Mouse (Mus musculus) adrenal gland, adult 8-10 months (tissue): ENCODE results near the gene Tmem102. TPM values are rescaled to one million over a fixed set of nuclear protein-coding genes. Genes with fewer than 3 reads are reported as not detected.
A peak's percentile ranks its signal among the peaks of the same experiment; 100 is the strongest.

Experiments used
- DNase-seq: peaks from one replicate; pipeline ENCODE4 v3.0.0; 2022
- total RNA-seq, 4 experiments: library from RNA; stranded (reverse); gene quantifications; 2 replicates each; pipeline ENCODE4 v1.2.4; 2022

Tmem102 gene
- total RNA-seq, 4 experiments from 2014 or later, result 0.45 to 1.1 (median 0.72) TPM

- DNase-seq, result no peak
Observed at GRCm38 (mm10) chr11:69818871-69819270, 13.4 kb upstream of the Tmem102 start.

- no peak for DNase-seq
Observed at GRCm38 (mm10) chr11:69818365-69818764, 12.9 kb upstream of the Tmem102 start, which contains the start of gene Spem2. Spem2 (minus strand) TSS chr11:69818465.

GRCm38 (mm10) chr11:69816520-69816919, 11.1 kb upstream of the Tmem102 start:
- no peak for DNase-seq

- no peak for DNase-seq
Observed at GRCm38 (mm10) chr11:69815155-69815554, 9.7 kb upstream of the Tmem102 start, which contains the start of gene Gm39566. Gm39566 (minus strand) TSS chr11:69815298.

GRCm38 (mm10) chr11:69810280-69810679, 4.9 kb upstream of the Tmem102 start:
- DNase-seq, result no peak

GRCm38 (mm10) chr11:69807641-69808040, 2.2 kb upstream of the Tmem102 start:
- DNase-seq, result no peak

GRCm38 (mm10) chr11:69806378-69806777, 954 bp upstream of the Tmem102 start:
- DNase-seq, result no peak

GRCm38 (mm10) chr11:69804652-69804940, 828 bp downstream of the Tmem102 start:
- no peak for DNase-seq

GRCm38 (mm10) chr11:69803786-69804651, 1.4 kb downstream of the Tmem102 start:
- DNase-seq, result peak; percentile 77

GRCm38 (mm10) chr11:69803328-69803727, 2.1 kb downstream of the Tmem102 start:
- DNase-seq, result no peak

GRCm38 (mm10) chr11:69802648-69803105, 2.7 kb downstream of the Tmem102 start:
- peak; percentile 81 for DNase-seq

- DNase-seq, result no peak
Observed at GRCm38 (mm10) chr11:69801379-69801977, 3.9 kb downstream of the Tmem102 start, which contains the start of gene Fgf11. Fgf11 (minus strand) TSS chr11:69801857.

- DNase-seq, result no peak
Observed at GRCm38 (mm10) chr11:69800392-69801197, 4.8 kb downstream of the Tmem102 start.

- DNase-seq, result no peak
Observed at GRCm38 (mm10) chr11:69800138-69800391, 5.4 kb downstream of the Tmem102 start.

- DNase-seq, result no peak
Observed at GRCm38 (mm10) chr11:69799394-69800137, 5.9 kb downstream of the Tmem102 start.

GRCm38 (mm10) chr11:69797924-69798323, 7.5 kb downstream of the Tmem102 start:
- no peak for DNase-seq

GRCm38 (mm10) chr11:69795983-69796435, 9.4 kb downstream of the Tmem102 start:
- no peak for DNase-seq

- peak; percentile 96 for DNase-seq
Observed at GRCm38 (mm10) chr11:69795168-69795982, 10.0 kb downstream of the Tmem102 start, which contains the start of gene Chrnb1. Chrnb1 (minus strand) TSS chr11:69795943.

GRCm38 (mm10) chr11:69793429-69793828, 12.0 kb downstream of the Tmem102 start:
- no peak for DNase-seq

GRCm38 (mm10) chr11:69791420-69791819, 14.0 kb downstream of the Tmem102 start:
- DNase-seq, result no peak

GRCm38 (mm10) chr11:69789431-69789830, 16.0 kb downstream of the Tmem102 start:
- DNase-seq, result no peak
